Mouse (Mus musculus): ENCODE data around the gene Gm42715.
A peak's percentile ranks its signal among the peaks of the same experiment; 100 is the strongest.

The Gm42715 gene

DNA sequence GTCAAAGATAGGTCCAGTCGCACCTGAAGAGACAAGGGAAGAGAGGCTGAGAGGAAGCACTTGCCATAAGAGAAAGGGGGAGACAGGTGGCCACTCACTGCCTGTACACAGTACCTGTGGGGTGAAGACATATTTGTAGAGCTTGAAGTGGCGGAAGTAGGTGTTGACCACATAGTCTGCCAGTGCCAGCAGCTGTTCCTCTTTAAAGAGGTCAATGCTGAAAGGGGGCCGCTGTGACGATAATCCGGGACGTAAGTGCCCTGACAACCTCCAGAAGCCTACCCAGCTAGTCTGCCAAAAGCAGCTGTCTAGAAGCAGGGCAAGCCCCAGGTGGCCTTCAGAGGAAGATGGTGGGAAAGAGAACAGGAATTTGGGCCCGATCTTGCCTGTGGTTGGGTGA, 65.6 kb downstream of the Gm42715 start:
- DNase-seq (ENCODE audit: low read depth, low spot score), result no peak

DNA sequence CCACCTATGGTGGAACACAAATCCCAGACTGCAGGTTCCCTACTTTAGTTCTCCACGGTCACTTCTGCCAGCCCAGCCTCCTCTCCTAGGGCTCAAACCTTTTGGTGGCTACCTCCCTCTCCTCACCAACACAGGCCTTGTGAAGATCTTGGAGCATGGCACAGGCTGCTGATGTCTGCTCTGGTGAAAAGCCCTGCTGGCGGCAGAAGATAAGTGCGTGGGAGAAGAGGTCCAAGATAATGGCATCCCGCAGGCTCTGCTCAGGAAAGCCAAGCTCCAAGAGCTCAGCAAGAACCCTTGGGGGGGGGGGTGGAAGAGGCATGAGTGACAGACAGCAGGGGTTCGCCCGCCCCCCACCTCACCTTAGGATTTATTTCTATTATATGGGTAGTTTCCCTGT, 66.8 kb downstream of the Gm42715 start:
- DNase-seq (ENCODE audit: low read depth, low spot score), result no peak

DNA sequence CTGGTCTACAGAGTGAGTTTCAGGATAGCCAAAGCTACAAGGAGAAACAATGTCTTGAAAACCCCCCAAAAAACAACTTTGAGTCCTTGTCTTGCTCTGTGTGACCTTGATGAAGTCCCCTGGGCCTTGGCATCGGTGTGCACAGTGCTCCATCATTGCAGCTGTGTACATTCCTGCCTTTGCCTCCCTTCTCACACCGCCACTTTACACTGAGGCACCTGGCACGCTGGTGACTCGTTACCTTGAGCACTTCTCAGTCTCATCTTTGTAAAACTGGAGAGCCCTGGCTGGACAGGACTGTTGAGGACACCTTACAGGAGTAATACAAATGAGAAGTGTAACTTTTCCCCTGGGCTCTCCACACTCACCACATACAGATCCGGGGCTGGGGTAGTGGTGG, 67.8 kb downstream of the Gm42715 start:
- no peak for DNase-seq (ENCODE audit: low read depth, low spot score)

DNA sequence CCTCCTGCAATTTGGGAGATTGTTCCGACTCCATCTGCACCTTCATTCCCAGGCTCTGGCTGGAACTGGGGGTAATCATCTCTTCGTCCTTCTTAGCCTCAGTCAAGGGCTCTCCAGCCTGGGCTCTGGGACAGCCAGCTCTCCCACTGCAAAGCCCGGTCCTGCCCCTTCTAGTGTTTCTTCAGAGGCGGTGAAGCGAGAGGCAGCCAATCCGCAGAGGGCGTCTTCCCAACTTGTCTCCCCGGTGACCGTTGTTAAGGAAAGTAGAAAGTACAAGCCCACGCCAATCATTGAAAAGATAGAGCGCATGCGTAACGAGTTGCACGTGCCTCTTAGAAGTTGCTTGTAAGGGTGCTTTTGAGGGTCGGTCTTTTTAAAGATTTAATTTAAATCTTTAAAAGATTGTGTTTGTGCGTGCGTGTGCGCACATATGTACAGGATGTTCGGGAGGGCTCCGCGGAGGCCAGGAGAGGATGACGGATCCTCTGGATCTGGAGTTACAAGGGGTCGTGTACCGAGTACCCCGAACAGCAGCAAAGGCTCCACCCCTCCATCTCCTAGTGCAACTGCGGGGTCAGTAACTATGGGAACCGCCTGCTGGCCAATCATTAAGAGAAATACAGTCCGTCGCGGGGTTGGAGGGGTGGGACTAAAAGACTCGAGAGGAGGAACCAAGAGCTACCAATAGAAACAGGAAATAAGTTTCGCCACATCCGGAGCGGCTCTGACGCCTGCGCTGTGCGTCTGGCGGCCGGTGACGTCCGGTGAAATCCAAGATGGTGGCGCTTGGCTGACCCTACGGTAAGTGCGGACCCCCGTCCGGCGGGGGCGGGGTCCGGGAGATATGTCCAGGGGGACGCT, 68.9 kb downstream of the Gm42715 start, which contains the start of the genes Ccdc189 and Rnf40:
Gene Ccdc189 (minus strand): TSS at position 585 of the 861 bp plus-strand sequence.
Gene Rnf40 (plus strand): TSS at position 757 of the 861 bp plus-strand sequence.
- DNase-seq (ENCODE audit: low read depth, low spot score), result peak; percentile 99

DNA sequence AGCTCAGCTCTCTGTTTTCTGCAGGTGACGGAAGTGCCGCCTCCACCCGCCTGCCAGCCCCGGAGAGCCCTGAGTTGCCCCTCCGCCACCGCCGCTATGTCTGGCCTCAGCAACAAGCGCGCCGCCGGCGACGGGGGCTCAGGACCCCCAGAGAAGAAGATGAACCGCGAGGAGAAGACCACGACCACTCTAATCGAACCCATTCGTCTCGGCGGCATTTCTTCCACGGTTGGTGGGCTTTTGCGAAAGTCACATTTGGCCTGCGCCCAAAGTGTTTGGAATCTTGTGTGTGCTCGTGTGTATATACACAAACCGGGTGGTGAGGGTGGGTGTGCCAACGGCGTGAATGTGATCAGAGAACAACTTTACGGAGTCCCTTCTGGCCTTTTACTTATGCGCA, 69.5 kb downstream of the Gm42715 start:
- DNase-seq (ENCODE audit: low read depth, low spot score), result no peak

DNA sequence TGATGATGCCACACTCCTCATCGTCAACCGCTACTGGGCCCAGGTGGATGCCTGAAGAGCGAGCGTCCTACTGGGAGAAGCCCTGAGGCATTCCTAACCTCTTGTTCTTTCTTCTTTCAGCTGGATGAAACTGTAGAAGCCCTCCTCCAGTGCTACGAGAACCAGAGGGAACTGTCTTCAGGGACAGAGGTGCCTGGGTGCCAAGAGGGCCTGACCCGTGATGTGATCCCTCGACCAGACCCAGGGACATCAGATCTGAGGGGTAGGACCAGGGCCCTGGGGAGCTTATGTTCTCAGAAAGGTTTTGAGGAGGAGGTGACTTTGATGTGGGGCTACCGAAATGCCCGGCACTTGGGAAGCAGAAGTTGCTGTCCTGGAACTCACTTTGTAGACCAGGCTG, 70.3 kb downstream of the Gm42715 start:
- no peak for DNase-seq (ENCODE audit: low read depth, low spot score)

DNA sequence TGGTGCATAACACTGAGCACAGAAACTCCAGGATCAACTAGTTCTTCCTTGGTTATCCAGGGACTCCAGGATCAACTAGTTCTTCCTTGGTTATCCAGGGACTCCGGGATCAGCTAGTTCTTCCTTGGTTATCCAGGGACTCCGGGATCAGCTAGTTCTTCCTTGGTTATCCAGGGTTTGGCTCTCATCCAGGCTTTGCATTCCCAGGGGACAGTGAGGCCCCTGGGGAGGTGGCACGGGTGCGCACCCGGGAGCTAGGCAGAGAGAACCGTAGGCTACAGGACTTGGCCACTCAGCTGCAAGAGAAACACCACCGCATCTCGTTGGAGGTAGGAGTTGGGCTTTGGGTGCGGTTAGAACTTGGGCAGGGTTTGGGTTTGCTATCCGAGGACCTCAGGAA, 71.7 kb downstream of the Gm42715 start:
- DNase-seq (ENCODE audit: low read depth, low spot score), result no peak

DNA sequence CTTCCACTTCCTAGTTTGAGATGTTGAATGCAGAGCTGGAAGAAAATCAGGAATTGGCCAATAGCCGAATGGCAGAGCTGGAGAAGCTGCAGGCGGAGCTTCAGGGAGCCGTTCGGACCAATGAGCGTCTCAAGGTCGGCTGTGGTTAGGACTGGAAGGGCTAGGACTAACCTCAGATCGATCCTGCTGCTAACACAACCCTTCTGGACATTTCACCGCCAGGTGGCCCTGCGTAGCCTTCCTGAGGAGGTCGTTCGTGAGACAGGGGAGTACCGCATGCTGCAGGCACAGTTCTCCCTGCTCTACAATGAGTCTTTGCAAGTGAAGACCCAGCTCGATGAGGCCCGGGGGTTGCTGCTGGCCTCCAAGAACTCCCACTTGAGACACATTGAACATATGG, 73.2 kb downstream of the Gm42715 start:
- no peak for DNase-seq (ENCODE audit: low read depth, low spot score)

DNA sequence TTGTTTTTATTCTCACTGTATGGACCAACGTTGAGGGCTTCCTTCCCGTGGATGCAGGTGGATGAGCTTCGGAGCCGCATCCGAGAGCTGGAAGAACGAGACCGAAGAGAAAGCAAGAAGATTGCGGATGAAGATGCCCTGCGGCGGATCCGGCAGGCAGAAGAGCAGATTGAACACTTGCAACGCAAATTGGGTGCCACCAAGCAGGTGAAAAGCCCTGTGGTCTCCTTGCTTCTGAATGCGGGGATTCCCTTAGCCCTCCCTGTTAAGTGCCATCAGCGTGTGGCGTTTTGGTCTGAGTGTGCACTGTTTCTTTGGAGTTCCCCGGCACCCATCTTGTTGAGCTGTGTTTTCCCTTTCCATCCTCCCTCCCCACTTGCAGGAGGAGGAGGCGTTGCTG, 77.4 kb downstream of the Gm42715 start:
- no peak for DNase-seq (ENCODE audit: low read depth, low spot score)

DNA sequence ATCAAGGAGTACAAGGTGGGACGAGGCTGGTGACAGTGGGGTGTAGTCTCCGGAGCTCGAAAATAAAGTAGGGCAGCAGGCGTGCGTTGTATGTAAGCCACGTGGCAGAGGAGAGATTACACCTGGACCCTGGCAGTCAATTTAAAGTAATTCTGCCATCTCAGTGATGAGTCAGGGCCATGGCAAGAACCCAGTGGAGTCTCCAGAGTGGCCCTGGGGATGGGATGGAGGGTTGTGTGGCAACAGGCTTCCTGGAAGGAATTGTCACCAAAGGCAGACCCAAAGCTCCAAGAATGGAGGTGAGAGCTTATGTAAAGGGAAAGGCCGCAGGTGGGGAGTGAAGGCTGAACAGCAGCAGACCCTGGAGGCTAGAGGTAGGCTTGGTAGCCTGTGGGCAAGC, 81.2 kb downstream of the Gm42715 start:
- DNase-seq (ENCODE audit: low read depth, low spot score), result no peak

DNA sequence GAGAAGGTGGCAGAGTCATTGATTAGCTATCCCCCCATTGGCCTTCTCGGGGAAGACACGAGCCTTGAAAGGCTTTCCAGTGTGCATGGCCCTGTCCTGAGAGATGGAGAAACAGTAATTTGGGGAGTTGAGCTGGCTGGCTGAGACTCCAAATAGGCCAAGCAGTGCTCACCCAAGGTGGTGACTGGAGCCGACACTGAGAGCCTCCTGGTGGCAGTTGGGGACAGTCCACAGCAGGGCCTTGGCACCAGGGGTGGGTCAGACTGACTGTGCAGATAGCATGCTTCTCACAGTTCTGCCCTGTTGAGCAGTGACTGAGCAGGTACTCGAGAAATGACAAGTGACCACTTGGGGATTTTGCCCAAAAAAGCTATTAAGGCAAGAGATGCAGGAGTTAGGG, 82.4 kb downstream of the Gm42715 start:
- no peak for DNase-seq (ENCODE audit: low read depth, low spot score)

DNA sequence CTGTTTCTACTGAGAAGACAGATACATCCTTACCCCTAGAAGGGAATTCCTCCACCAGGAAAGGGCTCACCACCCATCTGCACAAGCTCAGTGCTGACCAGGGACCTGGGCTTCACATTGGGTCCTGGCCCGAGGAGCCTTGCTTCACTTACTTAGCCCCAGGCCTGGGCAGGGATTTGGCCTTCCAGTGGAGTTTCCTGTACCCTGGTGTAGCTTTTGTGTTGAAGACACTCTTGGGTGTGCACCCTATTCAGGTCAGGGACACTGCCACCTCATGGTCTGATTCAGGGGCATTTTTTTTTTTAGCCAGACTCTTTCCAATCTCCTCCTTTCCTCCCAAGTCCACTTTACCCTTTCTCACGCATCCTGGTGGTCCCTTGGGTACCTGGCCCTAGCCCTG, 83.5 kb downstream of the Gm42715 start:
- DNase-seq (ENCODE audit: low read depth, low spot score), result no peak

DNA sequence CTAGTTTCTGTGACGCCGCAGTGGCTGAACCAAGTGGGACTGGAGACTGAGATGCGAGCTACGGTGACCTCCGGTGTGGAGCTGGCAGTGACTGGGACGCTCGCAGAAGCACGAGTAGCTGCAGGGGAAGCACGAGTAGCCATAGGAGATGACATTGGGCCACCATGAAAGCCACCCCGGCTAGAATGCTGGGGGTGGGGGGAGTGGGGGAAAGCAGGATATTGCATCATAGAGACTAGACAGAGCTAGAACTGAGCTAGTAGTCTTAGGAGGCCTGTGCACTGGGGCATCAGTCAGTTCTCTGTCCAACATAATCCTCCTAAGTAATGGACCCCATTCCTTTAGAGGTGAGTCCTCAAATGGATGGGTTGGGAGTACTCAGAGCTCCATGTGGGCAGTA, 84.9 kb downstream of the Gm42715 start:
- no peak for DNase-seq (ENCODE audit: low read depth, low spot score)

DNA sequence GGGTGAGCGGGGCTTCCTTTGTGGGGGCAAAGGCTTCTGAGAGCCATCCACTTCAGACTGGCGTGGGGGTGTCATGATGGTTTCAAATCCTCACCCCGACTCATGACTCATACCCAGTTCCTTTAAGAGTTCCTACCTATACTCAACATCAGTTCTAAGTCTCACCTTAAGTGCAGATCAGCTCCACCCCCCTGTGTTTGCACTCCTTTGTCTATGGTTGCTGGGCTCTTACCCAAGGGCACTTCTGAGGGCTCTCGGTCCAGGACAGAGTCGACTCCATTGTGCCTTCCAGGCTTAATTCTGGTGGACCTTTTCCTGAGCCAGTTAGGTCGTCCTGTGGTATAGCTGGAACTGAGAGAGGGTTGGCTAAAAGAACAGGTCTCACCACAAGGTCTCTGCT, 87.8 kb downstream of the Gm42715 start:
- DNase-seq (ENCODE audit: low read depth, low spot score), result no peak

DNA sequence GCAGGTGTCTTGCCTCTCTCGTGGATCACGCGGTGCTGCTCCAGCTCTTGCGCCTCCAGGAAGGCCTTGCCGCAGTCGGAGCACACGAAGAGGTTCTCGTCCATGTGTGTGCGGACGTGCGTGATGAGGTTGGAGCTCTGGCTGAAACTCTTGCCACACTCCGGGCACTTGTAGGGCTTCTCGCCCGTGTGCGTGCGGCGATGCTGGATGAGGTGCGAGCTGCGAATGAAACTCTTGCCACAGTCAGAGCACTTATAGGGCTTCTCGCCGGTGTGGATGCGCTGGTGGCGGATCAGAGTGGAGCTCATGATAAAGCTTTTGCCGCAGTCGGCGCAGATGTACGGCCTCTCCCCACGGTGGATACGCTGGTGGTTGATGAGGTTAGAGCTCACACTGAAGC, 91.6 kb downstream of the Gm42715 start:
- no peak for DNase-seq (ENCODE audit: low read depth, low spot score)

DNA sequence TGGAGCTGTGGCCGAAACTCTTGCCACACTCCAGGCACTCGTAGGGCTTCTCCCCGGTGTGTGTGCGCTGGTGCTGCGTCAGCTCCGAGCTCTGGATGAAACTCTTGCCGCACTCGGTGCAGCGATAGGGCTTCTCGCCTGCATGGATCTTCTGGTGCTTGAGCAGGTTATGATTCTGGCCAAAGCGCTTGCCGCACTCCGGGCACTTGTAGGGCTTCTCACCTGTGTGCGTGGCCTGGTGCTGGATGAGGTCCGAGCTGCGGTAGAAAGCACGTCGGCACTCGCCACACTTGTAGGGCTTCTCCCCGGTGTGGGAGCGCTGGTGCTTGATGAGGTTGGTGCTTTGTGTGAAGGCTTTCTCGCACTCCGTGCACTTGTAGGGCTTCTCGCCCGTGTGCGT, 92.2 kb downstream of the Gm42715 start:
- no peak for DNase-seq (ENCODE audit: low read depth, low spot score)

DNA sequence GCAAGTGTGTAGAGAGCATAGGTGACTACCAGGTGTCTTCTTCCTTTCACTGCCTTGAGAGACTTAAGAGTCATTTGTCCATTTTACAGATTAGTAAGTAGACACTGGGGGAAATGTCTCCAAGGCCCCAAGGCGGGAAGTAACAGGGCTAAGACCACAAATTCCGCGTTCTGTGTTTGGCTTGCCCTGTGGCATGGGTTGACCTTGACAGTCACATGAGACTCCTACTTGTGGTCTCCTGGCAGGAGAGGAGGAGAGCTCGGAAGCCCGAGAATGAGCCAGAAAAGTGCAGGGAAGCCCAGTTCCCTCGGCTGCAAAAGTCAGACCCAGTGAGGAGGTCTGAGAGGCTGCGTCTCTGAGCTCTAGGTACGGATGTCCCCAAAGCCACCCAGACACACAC, 94.1 kb downstream of the Gm42715 start:
- no peak for DNase-seq (ENCODE audit: low read depth, low spot score)

DNA sequence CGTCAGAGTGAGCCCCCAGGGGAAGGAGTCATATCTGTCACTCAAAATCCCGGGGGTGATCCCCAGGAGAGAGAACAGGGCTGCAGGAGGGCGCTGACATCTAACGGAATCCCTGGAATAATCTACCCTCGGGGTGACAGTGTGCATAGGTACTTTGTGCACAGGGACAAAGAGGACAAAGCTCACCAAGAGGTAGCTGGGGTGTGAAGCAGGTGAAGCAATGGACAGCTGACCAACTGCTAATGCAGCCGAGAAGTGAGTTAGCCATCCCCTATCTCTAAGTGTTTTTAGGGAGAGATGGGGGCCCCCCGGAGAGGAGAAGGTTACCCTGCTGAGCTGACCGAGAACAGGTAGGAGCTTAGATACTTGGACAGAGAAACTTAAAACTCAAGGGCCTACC, 94.7 kb downstream of the Gm42715 start:
- DNase-seq (ENCODE audit: low read depth, low spot score), result no peak

DNA sequence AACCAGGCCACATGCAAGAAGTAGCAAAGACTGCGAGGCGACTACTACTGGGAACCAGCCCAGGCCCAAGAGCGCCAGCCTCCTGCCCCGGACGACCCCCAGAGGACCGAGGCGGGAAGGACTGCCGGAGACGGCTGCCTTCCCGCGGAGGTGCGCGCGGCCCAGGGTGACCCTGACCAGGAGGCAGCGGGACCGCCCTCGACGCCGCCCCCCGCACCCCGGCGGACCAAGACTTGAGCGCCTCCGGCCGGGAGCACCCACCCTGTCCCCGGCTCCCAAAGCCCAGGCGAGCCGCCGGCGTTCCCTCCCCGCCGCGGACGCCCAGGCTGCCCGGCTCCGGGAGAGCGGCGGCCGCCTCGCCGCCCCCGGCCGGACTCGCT, 95.1 kb downstream of the Gm42715 start:
- no peak for DNase-seq (ENCODE audit: low read depth, low spot score)

DNA sequence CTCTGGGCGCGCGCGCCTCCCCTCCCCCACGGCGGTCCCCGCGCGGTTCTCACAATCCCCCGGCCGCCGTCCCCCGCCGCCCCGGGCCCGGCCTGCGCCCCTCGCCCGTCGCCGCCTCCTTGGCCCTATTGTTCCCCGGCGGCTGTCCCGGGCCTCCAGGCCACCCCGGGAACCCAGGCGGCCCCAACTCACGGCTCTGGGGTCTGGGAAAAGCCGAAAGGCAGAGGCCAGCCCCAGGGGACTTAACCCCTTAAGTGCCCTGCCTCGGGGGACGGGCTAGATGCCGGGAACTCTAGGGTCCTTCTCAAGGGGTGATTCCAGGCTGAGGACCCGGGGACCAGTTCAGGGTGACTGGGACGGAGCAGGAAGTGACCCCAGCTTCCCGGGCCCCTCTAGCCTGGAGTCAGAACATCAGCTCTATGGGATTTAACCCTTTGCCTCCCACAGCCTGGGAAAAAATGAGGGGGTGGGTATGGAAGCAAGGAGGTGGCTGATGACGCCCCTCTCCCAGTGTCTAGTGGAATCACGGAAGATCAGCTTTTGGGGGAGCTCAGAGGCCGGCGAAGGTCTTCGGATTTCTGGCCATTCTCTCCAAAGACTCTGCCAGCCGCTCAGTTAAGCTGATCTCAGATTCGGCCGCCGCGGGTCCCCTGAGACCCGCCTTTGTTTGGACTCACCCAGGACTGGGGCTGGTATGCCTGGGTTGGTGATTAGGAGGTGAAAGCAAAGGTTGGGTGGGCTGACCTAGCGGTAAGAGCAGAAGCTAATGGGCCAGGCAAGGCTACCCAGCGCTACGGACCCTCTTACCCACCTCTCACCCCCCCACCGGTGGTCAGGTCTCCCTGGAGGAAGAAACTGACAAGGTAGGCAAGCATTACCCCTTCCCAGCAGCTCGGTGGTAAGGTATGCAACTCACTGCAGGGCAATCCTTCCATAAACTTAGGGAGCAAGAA, 95.8 kb downstream of the Gm42715 start, which contains the start of gene Zfp629:
Gene Zfp629 (minus strand): TSS at position 907 of the 953 bp plus-strand sequence.
- DNase-seq (ENCODE audit: low read depth, low spot score), result peak; percentile 62

DNA sequence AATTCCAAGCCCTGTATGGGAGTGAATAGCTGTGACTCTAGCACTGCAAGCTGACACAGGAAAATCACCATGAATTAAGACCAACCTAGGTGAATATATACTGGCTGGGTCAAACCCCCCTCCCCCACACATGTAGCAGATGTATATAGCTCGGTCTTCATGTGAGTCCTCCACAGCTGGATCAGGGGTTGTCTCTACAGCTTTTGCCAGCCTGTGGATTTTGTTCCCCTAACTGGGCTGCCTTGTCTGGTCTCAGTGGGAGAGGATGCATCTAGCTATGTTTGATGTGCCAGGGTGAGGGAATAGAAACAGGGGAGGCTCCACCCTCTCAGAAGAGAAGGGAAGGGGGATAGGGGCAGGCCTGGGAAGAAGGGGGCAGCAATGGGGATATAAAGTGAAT, 97.0 kb downstream of the Gm42715 start:
- DNase-seq (ENCODE audit: low read depth, low spot score), result no peak
